In genomic region chr11:118428944-118429709, GRCm38 (mm10) we compare ENCODE assay signal across 8 mouse cellular contexts. TPM values are rescaled to one million over a fixed set of nuclear protein-coding genes. Genes with fewer than 3 reads are reported as not detected.
DNase-seq lines count a peak whose midpoint lies in the region; ATAC-seq lines count a peak whose summit lies in the region.

No protein-coding gene starts in this region.

- H3K4me1 ChIP-seq in neural tube, embryonic 11.5 days (ENCODE audit: control insufficient read depth, insufficient read depth, low read length), result peaks cover 16% of the 10 kb centered on the region
- H3K4me1 ChIP-seq in heart, embryonic 13.5 days, result peaks cover 84% of the 10 kb centered on the region
- peaks cover 72% of the 10 kb centered on the region for H3K4me1 ChIP-seq in limb, embryonic 13.5 days
- H3K4me1 ChIP-seq in stomach, embryonic 16.5 days (ENCODE audit: control insufficient read depth, insufficient read depth, low read length), result peaks cover 64% of the 10 kb centered on the region

- H3K36me3 ChIP-seq in neural tube, embryonic 11.5 days (ENCODE audit: control insufficient read depth, insufficient read depth, low read length), result no peaks in the 10 kb centered on the region
- no peaks in the 10 kb centered on the region for H3K36me3 ChIP-seq in heart, embryonic 13.5 days
- no peaks in the 10 kb centered on the region for H3K36me3 ChIP-seq in limb, embryonic 13.5 days
- H3K36me3 ChIP-seq in stomach, embryonic 16.5 days (ENCODE audit: control insufficient read depth, insufficient read depth, low read length), result no peaks in the 10 kb centered on the region

- peak overlapping the region; percentile 18 for H3K9ac ChIP-seq in neural tube, embryonic 11.5 days (ENCODE audit: low read length)
- peak overlapping the region; percentile 64 for H3K9ac ChIP-seq in heart, embryonic 13.5 days
- H3K9ac ChIP-seq in limb, embryonic 13.5 days, result peak overlapping the region; percentile 71
- peak overlapping the region; percentile 71 for H3K9ac ChIP-seq in stomach, embryonic 16.5 days (ENCODE audit: low read length)

- H3K4me2 ChIP-seq in neural tube, embryonic 11.5 days (ENCODE audit: low read depth), result peak overlapping the region; percentile 29; the same call in 1 of the 2 replicates
- H3K4me2 ChIP-seq in heart, embryonic 13.5 days, result peak overlapping the region; percentile 67
- H3K4me2 ChIP-seq in limb, embryonic 13.5 days (replicated peaks), result peak overlapping the region; percentile 74
- H3K4me2 ChIP-seq in stomach, embryonic 16.5 days (ENCODE audit: low read depth, low read length), result peak overlapping the region; percentile 63

- no peak overlapping the region for H3K27ac ChIP-seq in neural tube, embryonic 11.5 days (ENCODE audit: low read depth, low read length)
- peak overlapping the region; percentile 76 for H3K27ac ChIP-seq in heart, embryonic 13.5 days (replicated peaks)
- H3K27ac ChIP-seq in limb, embryonic 13.5 days, result peak overlapping the region; percentile 61; the same call in 1 of the 2 replicates
- H3K27ac ChIP-seq in stomach, embryonic 16.5 days (ENCODE audit: low read length), result peak overlapping the region; percentile 89

- H3K9me3 ChIP-seq in neural tube, embryonic 11.5 days (ENCODE audit: control insufficient read depth, low read length), result no peaks in the 10 kb centered on the region
- H3K9me3 ChIP-seq in heart, embryonic 13.5 days, result no peaks in the 10 kb centered on the region
- H3K9me3 ChIP-seq in limb, embryonic 13.5 days, result no peaks in the 10 kb centered on the region
- H3K9me3 ChIP-seq in stomach, embryonic 16.5 days (replicated peaks; ENCODE audit: control insufficient read depth, low read length), result no peaks in the 10 kb centered on the region

- no peaks in the 10 kb centered on the region for H3K27me3 ChIP-seq in neural tube, embryonic 11.5 days (ENCODE audit: control insufficient read depth, insufficient read depth, low read length)
- peaks cover 20% of the 10 kb centered on the region for H3K27me3 ChIP-seq in heart, embryonic 13.5 days (replicated peaks)
- 0 out of 2 replicates have a peak, but pooled peaks cover 3% of the 10 kb centered on the region for H3K27me3 ChIP-seq in limb, embryonic 13.5 days
- H3K27me3 ChIP-seq in stomach, embryonic 16.5 days (ENCODE audit: control insufficient read depth, insufficient read depth, low read length), result no peaks in the 10 kb centered on the region

- no peak for ATAC-seq in neural tube, embryonic 11.5 days (ENCODE audit: insufficient read depth, low FRiP score, low TSS enrichment)
- ATAC-seq in heart, embryonic 13.5 days (ENCODE audit: extremely low read depth, insufficient number of reproducible peaks, low FRiP score, low TSS enrichment), result no peak
- ATAC-seq in limb, embryonic 13.5 days (ENCODE audit: low FRiP score, low read depth), result no peak
- peak; percentile 6; the same call in 1 of the 2 replicates for ATAC-seq in stomach, embryonic 16.5 days (ENCODE audit: insufficient read depth, low FRiP score)

- DNase-seq in neural tube, embryonic 11.5 days (ENCODE audit: low spot score), result no peak
- no peak for DNase-seq in neural tube, embryonic 10.5 days (ENCODE audit: extremely low spot score, low spot score)
- no peak for DNase-seq in ovary, postnatal 14 days (ENCODE audit: low spot score)
- no peak for DNase-seq in right cerebral cortex, postnatal 4 days
- DNase-seq in layer of hippocampus, adult 8-10 months (ENCODE audit: low spot score in 2 of 2), result no peak

- WGBS in neural tube, embryonic 11.5 days, result 62% methylated on average over 8 of the region's 8 CpGs
- 51% methylated on average over 8 of the region's 8 CpGs for WGBS in heart, embryonic 13.5 days
- 50% methylated on average over 8 of the region's 8 CpGs for WGBS in limb, embryonic 13.5 days
- 39% methylated on average over 8 of the region's 8 CpGs for WGBS in stomach, embryonic 16.5 days

- H3K4me3 ChIP-seq in neural tube, embryonic 11.5 days (ENCODE audit: low read depth, low read length), result no peak overlapping the region
- H3K4me3 ChIP-seq in heart, embryonic 13.5 days, result peak overlapping the region; percentile 44
- H3K4me3 ChIP-seq in limb, embryonic 13.5 days, result peak overlapping the region; percentile 45
- H3K4me3 ChIP-seq in stomach, embryonic 16.5 days (replicated peaks; ENCODE audit: low read length), result peak overlapping the region; percentile 47

RNA-seq across cellular contexts. Expression of gene C1qtnf1, which starts 1.1 kb away (rescaled TPM):
- 2.5 TPM in 2 replicates for polyA plus RNA-seq in neural tube, embryonic 11.5 days (2014; fragmentation: Nextera tagmentation; extraction: Ambion mirVana)
- 5.5 and 7.1 TPM in 2 replicates for polyA plus RNA-seq in heart, embryonic 13.5 days (2015; fragmentation: Nextera tagmentation; extraction: Ambion mirVana)
- 6.6 TPM in 2 replicates for polyA plus RNA-seq in limb, embryonic 13.5 days (2015; fragmentation: Nextera tagmentation; extraction: Ambion mirVana)
- 9.5 and 10.4 TPM in 2 replicates for polyA plus RNA-seq in stomach, embryonic 16.5 days (2015; fragmentation: Nextera tagmentation; extraction: Ambion mirVana)
- total RNA-seq in layer of hippocampus, adult 8-10 months (2022), result 1 to 10 TPM; 3.1 to 6.0 (median 3.6) TPM

RNA-seq across cellular contexts. Expression of gene Cant1, which starts 10.2 kb away (rescaled TPM):
- polyA plus RNA-seq in neural tube, embryonic 11.5 days (2014; fragmentation: Nextera tagmentation; extraction: Ambion mirVana), result 27.7 and 29.4 TPM in 2 replicates
- 18.9 and 19.1 TPM in 2 replicates for polyA plus RNA-seq in heart, embryonic 13.5 days (2015; fragmentation: Nextera tagmentation; extraction: Ambion mirVana)
- polyA plus RNA-seq in limb, embryonic 13.5 days (2015; fragmentation: Nextera tagmentation; extraction: Ambion mirVana), result 31.1 and 32.1 TPM in 2 replicates
- polyA plus RNA-seq in stomach, embryonic 16.5 days (2015; fragmentation: Nextera tagmentation; extraction: Ambion mirVana), result 22.5 and 24.3 TPM in 2 replicates
- total RNA-seq in layer of hippocampus, adult 8-10 months (2022), result 10 to 100 TPM; 39.6 to 42.8 (median 41.1) TPM

RNA-seq across cellular contexts. Expression of gene Lgals3bp, which starts 27.2 kb away (rescaled TPM):
- 1.7 and 1.9 TPM in 2 replicates for polyA plus RNA-seq in neural tube, embryonic 11.5 days (2014; fragmentation: Nextera tagmentation; extraction: Ambion mirVana)
- polyA plus RNA-seq in heart, embryonic 13.5 days (2015; fragmentation: Nextera tagmentation; extraction: Ambion mirVana), result 7.3 and 8.8 TPM in 2 replicates
- polyA plus RNA-seq in limb, embryonic 13.5 days (2015; fragmentation: Nextera tagmentation; extraction: Ambion mirVana), result 7.3 TPM in 2 replicates
- 59.8 and 75.8 TPM in 2 replicates for polyA plus RNA-seq in stomach, embryonic 16.5 days (2015; fragmentation: Nextera tagmentation; extraction: Ambion mirVana)
- 100 to 1,000 TPM in 1 of 4 experiments, 10 to 100 TPM in 3; 17.0 to 100 (median 50.4) TPM for total RNA-seq in layer of hippocampus, adult 8-10 months (2022)

RNA-seq across cellular contexts. Expression of gene Engase, which starts 47.5 kb away (rescaled TPM):
- 6.9 and 7.0 TPM in 2 replicates for polyA plus RNA-seq in neural tube, embryonic 11.5 days (2014; fragmentation: Nextera tagmentation; extraction: Ambion mirVana)
- 4.4 and 5.0 TPM in 2 replicates for polyA plus RNA-seq in heart, embryonic 13.5 days (2015; fragmentation: Nextera tagmentation; extraction: Ambion mirVana)
- 4.9 and 5.5 TPM in 2 replicates for polyA plus RNA-seq in limb, embryonic 13.5 days (2015; fragmentation: Nextera tagmentation; extraction: Ambion mirVana)
- polyA plus RNA-seq in stomach, embryonic 16.5 days (2015; fragmentation: Nextera tagmentation; extraction: Ambion mirVana), result 10.0 and 11.3 TPM in 2 replicates
- 10 to 100 TPM; 14.9 to 22.3 (median 19.0) TPM for total RNA-seq in layer of hippocampus, adult 8-10 months (2022)

Comparison
In these comparisons a context has a peak if more than half of its experiments do, and no peak if none do; other contexts are left out.
1. H3K9ac ChIP-seq: peak in every context shown above with its lines; median percentile 71 in limb, embryonic 13.5 days; 71 in stomach, embryonic 16.5 days; 64 in heart, embryonic 13.5 days; 18 in neural tube, embryonic 11.5 days.